Mouse (Mus musculus): Measurements from ENCODE around the gene Dock6.
"Not testable (repeated sequence)": the region's sequence is repeated elsewhere in the genome, so short reads cannot be mapped to it uniquely, and the experiment has no call there.

The Dock6 gene

GRCm38 (mm10) chr9:21808561-21808960 lies 43.9 kb downstream of the Dock6 start:
- no peak for DNase-seq (ENCODE audit: low spot score in 2 of 2)

- no peak for DNase-seq (ENCODE audit: low spot score in 2 of 2)
These were observed 45.5 kb downstream of the Dock6 start for GRCm38 (mm10) chr9:21806976-21807375.

GRCm38 (mm10) chr9:21806363-21806762 lies 46.1 kb downstream of the Dock6 start:
- no peak for DNase-seq (ENCODE audit: low spot score in 2 of 2)

DNA sequence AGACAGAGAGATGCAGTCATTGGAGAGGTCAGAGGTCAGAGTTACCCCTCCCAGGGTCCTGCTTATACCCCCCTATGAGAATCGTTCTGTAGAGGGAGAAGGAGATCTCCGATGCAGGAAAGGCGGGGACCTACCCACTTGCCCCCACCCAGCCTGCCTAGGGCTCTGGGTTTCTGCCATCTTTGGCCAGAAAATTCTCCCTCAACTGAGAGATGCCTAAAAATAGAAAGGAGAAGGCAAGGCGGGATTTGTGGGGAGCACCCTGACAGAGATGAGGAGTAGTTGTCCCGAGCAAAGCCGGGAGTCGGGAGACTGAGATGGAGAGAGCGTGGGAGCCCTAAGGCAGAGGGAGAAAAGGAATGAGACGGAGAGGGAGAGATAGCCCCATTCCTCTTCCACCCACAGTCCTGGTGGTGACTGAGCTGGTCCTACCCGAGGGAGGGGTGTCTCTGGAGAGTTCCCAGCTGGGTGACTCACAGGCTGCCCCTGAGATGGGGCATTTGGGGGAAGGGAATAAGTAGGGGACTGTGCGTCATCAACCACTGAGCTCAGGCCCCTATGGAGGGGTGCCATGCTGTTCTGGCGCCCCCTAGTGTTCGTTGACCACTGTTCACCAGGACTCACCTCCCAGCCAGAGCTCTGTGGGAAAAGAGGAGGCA lies 48.3 kb downstream of the Dock6 start:
- peak; percentile 36 to 82 for DNase-seq (ENCODE audit: low spot score in 2 of 2)

DNA sequence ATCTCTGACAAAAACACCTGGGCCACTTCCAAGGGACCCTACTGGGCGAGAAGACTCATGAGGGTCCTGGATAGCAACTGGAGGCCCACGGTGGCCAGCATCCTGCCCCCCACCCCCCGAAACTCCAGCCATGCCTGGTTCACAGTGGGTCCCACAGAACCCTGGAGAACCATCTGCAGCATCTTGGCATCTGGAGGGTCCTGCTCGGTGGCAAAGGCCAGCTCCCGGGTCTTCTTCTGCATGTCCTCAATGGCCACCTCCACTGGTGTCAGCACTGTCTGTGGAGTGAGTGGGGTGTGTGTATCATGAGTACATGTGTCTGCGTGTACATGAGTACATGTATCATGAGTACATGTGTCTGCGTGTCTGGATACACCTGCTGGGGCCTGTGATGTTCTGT lies 50.8 kb downstream of the Dock6 start:
- DNase-seq (ENCODE audit: low spot score in 2 of 2): no peak

DNA sequence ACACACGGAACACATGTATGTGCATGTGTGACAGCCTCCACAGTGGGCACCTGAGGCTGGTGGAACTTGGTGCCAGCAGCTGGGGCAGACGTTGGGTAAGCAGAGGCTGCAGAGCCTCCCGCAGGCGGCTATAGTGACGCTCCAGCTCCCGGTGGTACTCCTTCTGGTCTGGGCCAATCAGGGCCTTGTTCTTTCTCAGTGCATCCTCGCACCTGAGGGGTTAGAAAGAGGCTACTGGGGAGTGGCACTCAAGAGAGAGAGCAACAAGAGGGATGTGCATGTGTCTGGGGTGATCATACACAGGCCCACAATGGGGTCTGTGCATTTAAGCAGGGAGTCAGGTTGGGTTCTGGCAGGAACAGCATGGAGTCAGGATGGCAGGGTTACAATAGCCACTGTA lies 51.3 kb downstream of the Dock6 start:
- DNase-seq (ENCODE audit: low spot score in 2 of 2): no peak

- no peak for DNase-seq (ENCODE audit: low spot score in 2 of 2)
These were observed 53.5 kb downstream of the Dock6 start for GRCm38 (mm10) chr9:21799010-21799350.

DNA sequence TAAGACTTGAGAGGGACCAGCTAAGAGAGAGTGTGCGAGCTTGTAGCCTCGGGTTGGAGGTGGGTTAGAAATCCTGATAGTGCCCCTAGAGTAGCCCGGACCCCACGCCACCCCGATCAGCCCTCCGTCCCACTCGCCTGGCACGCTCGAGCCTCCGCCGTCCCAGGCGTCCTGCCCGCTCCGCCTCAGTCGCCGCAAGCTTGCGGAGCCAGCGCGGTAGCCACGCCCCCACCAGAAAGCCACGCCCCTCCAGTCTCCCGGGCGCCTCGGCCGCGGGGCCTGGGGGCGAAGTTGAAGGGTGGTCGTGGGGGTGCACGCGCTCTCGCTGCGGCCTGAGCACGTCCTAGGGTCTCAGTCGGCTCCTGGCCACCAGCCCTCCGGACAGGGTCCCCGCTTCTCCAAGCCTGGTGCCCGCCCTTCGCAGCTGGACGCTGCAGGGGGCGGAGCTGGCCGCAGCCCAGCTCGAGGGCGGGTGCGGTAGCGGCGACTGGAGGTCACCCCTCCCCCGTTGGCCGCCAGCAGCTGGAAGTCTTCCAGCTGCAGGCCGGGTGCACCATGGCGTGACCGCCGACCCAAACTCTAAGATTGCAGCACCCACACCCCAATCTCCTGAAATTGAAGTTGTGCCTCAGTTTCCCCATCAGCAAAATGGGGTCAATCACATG lies 54.0 kb downstream of the Dock6 start, which contains the start of gene Kank2:
Gene Kank2 (minus strand): TSS at position 400 of the 665 bp plus-strand sequence.
- DNase-seq (ENCODE audit: low spot score in 2 of 2): peak; percentile 60 to 85

GRCm38 (mm10) chr9:21797921-21798344 lies 54.5 kb downstream of the Dock6 start:
- no peak for DNase-seq (ENCODE audit: low spot score in 2 of 2)

- DNase-seq (ENCODE audit: low spot score in 2 of 2): no peak
These were observed 55.5 kb downstream of the Dock6 start for GRCm38 (mm10) chr9:21796919-21797318.

DNA sequence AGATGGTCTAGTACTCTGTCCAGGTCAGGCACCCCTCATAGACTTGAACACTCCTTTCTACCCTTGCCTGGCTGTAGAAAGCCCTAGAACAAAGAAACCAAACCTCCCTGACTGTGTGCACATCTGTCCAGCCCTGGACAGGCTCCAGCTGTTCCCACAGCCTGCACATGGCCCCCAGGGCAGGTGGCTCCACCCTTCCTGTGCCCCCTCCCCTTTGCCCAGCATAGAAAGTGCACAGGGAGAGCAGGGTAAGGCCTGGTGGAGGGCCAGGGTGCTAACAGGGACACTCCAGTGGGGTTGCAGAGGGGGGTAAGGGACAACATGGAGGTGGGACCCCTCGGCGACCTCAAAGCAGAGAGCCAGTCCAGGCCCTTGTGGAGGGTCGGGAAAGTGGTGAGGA lies 56.2 kb downstream of the Dock6 start:
- no peak for DNase-seq (ENCODE audit: low spot score in 2 of 2)

GRCm38 (mm10) chr9:21795579-21795978 lies 56.9 kb downstream of the Dock6 start:
- no peak for DNase-seq (ENCODE audit: low spot score in 2 of 2)

DNA sequence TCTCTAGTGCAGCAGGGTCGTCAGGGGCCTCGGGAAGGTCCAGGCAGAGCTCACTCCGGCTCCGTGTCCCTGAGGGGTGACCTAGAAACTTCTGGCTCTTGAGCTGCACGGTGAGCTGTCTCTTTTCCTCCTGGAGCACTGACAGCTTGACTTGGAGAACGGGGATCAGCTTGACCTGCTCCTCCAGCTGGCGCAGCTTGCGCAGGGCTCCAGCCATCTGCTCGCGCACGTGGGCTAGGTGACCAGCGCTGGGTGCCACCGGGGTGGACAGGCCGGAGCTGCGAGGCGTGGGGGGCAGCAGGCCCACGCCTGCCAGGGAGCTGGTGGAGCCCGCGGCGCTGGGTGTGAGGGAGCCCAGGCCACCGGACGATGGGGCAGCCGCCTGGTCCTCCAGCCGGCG lies 57.5 kb downstream of the Dock6 start:
- no peak for DNase-seq (ENCODE audit: low spot score in 2 of 2)

DNA sequence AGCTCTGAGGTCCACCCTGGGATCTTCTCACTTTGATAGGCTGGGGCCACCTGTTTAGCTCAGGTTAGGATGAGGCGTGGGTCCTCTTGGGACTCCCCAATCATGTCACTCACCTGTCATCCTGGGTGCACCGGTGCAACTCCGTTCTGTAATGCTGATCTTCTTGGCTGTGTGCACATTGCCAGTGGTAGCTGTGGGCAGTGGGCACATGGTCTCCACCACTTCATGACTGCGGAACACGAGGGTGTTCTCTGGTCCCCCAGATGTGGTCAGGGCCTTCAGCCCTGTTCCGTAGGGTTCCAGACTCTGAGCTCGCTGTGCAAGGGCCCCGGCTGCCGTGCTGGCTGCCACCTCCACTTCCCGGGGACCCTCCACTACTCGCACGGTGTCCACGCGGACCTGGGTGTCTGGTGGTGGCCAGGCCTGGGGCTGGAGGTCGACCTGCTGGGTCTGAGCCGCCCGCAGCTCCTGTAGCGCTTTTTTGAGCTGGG lies 58.0 kb downstream of the Dock6 start:
- DNase-seq (ENCODE audit: low spot score in 2 of 2): no peak

DNA sequence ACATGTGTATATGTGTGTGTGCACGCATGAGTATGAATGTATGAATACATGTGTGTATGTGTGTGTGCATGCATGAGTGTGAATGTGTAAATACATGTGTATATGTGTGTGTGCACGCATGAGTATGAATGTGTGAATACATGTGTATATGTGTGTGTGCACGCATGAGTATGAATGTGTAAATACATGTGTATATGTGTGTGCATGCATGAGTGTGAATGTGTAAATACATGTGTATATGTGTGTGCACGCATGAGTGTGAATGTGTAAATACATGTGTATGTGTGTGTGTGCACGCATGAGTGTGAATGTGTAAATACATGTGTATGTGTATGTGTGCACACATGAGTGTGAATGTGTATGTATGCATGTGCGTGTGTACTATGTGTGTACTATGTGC lies 58.9 kb downstream of the Dock6 start:
- DNase-seq (ENCODE audit: low spot score in 2 of 2): not testable (repeated sequence)

GRCm38 (mm10) chr9:21792644-21793043 lies 59.8 kb downstream of the Dock6 start:
- no peak for DNase-seq (ENCODE audit: low spot score in 2 of 2)

GRCm38 (mm10) chr9:21791861-21792260 lies 60.6 kb downstream of the Dock6 start:
- DNase-seq (ENCODE audit: low spot score in 2 of 2): no peak

DNA sequence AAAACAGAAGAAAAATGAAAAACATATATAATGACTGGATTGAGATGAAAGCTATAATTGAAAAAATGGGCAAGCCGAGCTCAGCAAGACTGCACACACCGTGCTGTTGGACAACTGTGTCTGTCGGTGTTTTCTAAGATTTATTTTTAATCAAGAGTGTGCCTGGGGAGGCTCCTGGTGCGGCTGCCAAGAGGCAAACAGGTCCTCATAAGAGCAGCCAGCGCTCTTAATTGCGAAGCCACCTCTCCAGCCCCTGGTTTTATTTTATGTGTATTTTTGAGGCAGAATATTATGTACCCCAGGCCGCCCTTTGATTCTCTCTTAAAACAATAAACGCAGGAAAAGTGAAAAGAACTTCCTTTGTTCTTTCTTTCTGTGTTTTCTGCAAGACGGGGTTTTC lies 64.2 kb downstream of the Dock6 start:
- DNase-seq (ENCODE audit: low spot score in 2 of 2): no peak

- DNase-seq (ENCODE audit: low spot score in 2 of 2): no peak
These were observed 64.8 kb downstream of the Dock6 start for GRCm38 (mm10) chr9:21787654-21788053.

GRCm38 (mm10) chr9:21786906-21787305 lies 65.5 kb downstream of the Dock6 start:
- DNase-seq (ENCODE audit: low spot score in 2 of 2): peak; percentile 20 to 72

DNA sequence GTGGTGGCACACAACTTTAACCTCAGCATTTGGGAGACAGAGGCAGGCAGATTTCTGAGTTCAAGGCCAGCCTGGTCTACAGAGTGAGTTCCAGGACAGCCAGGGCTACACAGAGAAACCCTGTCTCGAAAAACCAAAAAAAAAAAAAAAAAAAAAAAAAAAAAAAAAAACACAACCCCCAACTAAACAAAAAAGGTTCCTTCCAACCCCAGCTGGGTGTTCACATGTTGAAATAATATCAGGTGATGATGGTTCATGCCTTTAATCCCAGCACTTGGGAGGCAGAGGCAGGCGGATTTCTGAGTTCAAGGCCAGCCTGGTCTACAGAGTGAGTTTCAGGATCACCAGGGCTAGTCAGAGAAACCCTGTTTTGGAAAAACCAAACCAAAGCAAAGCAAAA lies 66.1 kb downstream of the Dock6 start:
- not testable (repeated sequence) for DNase-seq (ENCODE audit: low spot score in 2 of 2)

DNA sequence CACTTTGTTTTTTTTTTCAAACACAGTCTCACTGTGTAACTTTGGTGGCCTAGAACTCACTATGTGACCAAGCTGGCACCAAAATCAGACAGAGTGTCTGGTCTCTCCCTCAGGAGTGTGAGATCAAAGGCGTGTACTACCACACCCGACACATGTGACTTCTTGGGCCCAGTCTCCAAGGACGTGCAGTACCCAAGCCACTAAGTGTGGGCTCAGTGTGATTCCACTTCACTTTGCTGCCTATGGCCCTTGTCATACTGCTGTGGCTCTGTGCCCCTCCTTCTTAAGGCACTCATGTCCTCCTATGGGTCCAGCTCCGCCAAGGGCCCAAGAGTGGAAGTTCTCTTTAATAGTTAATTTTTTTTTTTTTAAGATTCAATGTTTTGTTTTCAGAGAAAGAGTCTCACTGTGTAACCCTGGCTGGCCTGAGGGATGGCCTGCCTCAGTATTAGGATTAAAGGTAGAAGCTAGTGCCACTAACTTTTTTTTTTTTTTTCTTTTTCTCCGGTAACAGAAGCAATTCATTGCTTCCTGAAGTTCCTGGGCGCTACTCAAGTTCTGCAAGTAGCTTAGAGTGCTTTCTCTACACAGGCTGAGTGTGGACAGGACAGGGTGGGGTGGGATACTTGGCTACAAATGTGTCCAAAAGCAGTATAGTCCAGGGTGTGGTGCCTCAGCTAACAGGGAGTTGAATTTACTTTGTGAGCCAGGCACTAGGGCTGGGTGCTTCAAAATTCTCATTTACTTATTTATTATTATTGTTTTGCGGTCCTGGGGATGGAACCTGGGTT lies 67.7 kb downstream of the Dock6 start:
- no peak for DNase-seq (ENCODE audit: low spot score in 2 of 2)

All from thymus, postnatal 10 days (tissue).